Comparison of ENCODE assay signal across 17 mouse cellular contexts in genomic region chr5:99656024-99656423, GRCm38 (mm10).
"Had no signal": no experiment of that assay in that cellular context is flagged by ENCODE, and none has a peak within 500 bp of the region (broad histone marks: within the 10 kb centered on the region; RNA-seq: fewer than 3 reads in every experiment).

No protein-coding gene starts in this region.

- H3K9me3 ChIP-seq: limb, embryonic 12.5 days; limb, embryonic 15.5 days had no signal

- DNase-seq: kidney, adult 8-10 months; kidney, postnatal 25 days; layer of hippocampus, postnatal 36 days; liver, postnatal 0 days; lung, postnatal 14 days; lung, postnatal 4 days; midbrain, embryonic 14.5 days; right cerebral cortex, adult 18-20 months; right cerebral cortex, postnatal 14 days; right cerebral cortex, postnatal 4 days had no signal

- H3K4me3 ChIP-seq: left cerebral cortex, adult 2 months; limb, embryonic 12.5 days; limb, embryonic 15.5 days had no signal

- ATAC-seq: intestine, postnatal 0 days; liver, postnatal 0 days had no signal

- H3K27me3 ChIP-seq: limb, embryonic 12.5 days; limb, embryonic 15.5 days had no signal

- H3K36me3 ChIP-seq: limb, embryonic 12.5 days; limb, embryonic 15.5 days had no signal

- H3K4me2 ChIP-seq: limb, embryonic 12.5 days; limb, embryonic 15.5 days; liver, embryonic 11.5 days; midbrain, embryonic 11.5 days had no signal

- H3K27ac ChIP-seq: left cerebral cortex, adult 2 months; limb, embryonic 12.5 days; limb, embryonic 15.5 days; liver, embryonic 14.5 days had no signal

- H3K9ac ChIP-seq: limb, embryonic 12.5 days; limb, embryonic 15.5 days; liver, embryonic 14.5 days; liver, postnatal 0 days had no signal
